Mouse (Mus musculus) stomach, postnatal 0 days (tissue): ENCODE data around the gene Sema5a.

Source experiments
- CTCF ChIP-seq: IDR thresholded peaks from 2 replicates; pipeline ENCODE4 v1.5.1; 2016; ENCODE audit warnings: antibody characterized with exemption, low read depth, mild to moderate bottlenecking, moderate library complexity
- EP300 ChIP-seq: optimal IDR thresholded peaks from 2 replicates; pipeline ENCODE3; 2016; ENCODE audit warnings: antibody characterized with exemption

- TF ChIP-seq CTCF: no peak
- no peak for TF ChIP-seq EP300
These were observed 11.2 kb upstream of the Sema5a start for GRCm38 (mm10) chr15:32233451-32233850.
